Mouse (Mus musculus): ENCODE data around the gene Iqcc. TPM values are rescaled to one million over a fixed set of nuclear protein-coding genes. Genes with fewer than 3 reads are reported as not detected.

Iqcc gene
- 5.9 and 11.8 TPM in 2 replicates for polyA plus RNA-seq (2012; ENCODE audit: low replicate concordance)

GRCm38 (mm10) chr4:129618786-129619691 lies at the start of gene Iqcc:
TSS of gene Iqcc (minus strand) at chr4:129619099.

GRCm38 (mm10) chr4:129640638-129641467 lies 22.0 kb upstream of the Iqcc start, which contains the start of gene Txlna:
TSS of gene Txlna (minus strand) at chr4:129641065.

GRCm38 (mm10) chr4:129623681-129624091 lies 4.8 kb upstream of the Iqcc start, which contains the start of gene Ccdc28b:
TSS of gene Ccdc28b (minus strand) at chr4:129623947.

GRCm38 (mm10) chr4:129614093-129614492 lies 4.8 kb downstream of the Iqcc start, which contains the start of gene Dcdc2b:
TSS of gene Dcdc2b (minus strand) at chr4:129614257.

GRCm38 (mm10) chr4:129600233-129601158 lies 18.4 kb downstream of the Iqcc start, which contains the start of the genes Eif3i and Tmem234:
TSS of gene Eif3i (minus strand) at chr4:129600648.
TSS of gene Tmem234 (plus strand) at chr4:129600668.

GRCm38 (mm10) chr4:129578466-129578865 lies 40.4 kb downstream of the Iqcc start, which contains the start of gene Fam167b:
TSS of gene Fam167b (minus strand) at chr4:129578549.

GRCm38 (mm10) chr4:129573430-129573829 lies 45.5 kb downstream of the Iqcc start, which contains the start of gene Lck:
TSS of gene Lck (minus strand) at chr4:129573641.

Other genes starting within 250 kb of the Iqcc start
- gene Zbtb8a, start 241.0 kb downstream of the Iqcc start, polyA plus RNA-seq (2012; ENCODE audit: low replicate concordance), result 1.7 and 4.1 TPM in 2 replicates
- gene Zbtb8b, start 178.2 kb downstream of the Iqcc start, polyA plus RNA-seq (2012; ENCODE audit: low replicate concordance), result not detected in 2 replicates
- 27.6 and 91.6 TPM in 2 replicates for gene Bsdc1, start 157.5 kb downstream of the Iqcc start, polyA plus RNA-seq (2012; ENCODE audit: low replicate concordance)
- gene Tssk3, start 128.1 kb downstream of the Iqcc start, polyA plus RNA-seq (2012; ENCODE audit: low replicate concordance), result 0.17 TPM in 1 of 2 replicates, not detected in the other
- 0.59 and 1.1 TPM in 2 replicates for gene Fam229a, start 127.9 kb downstream of the Iqcc start, polyA plus RNA-seq (2012; ENCODE audit: low replicate concordance)
- 71.7 and 221 TPM in 2 replicates for gene Marcksl1, start 105.5 kb downstream of the Iqcc start, polyA plus RNA-seq (2012; ENCODE audit: low replicate concordance)
- 26.7 and 62.4 TPM in 2 replicates for gene Hdac1, start 76.4 kb downstream of the Iqcc start, polyA plus RNA-seq (2012; ENCODE audit: low replicate concordance)
- gene Lck, start 45.5 kb downstream of the Iqcc start, polyA plus RNA-seq (2012; ENCODE audit: low replicate concordance), result 158 and 171 TPM in 2 replicates
- 0.84 and 2.4 TPM in 2 replicates for gene Fam167b, start 40.5 kb downstream of the Iqcc start, polyA plus RNA-seq (2012; ENCODE audit: low replicate concordance)
- 28.9 and 92.5 TPM in 2 replicates for gene Eif3i, start 18.5 kb downstream of the Iqcc start, polyA plus RNA-seq (2012; ENCODE audit: low replicate concordance)
- gene Tmem234, start 18.4 kb downstream of the Iqcc start, polyA plus RNA-seq (2012; ENCODE audit: low replicate concordance), result 213 and 249 TPM in 2 replicates
- 1.1 TPM in 1 of 2 replicates, not detected in the other for gene Dcdc2b, start 4.8 kb downstream of the Iqcc start, polyA plus RNA-seq (2012; ENCODE audit: low replicate concordance)
- gene Ccdc28b, start 4.8 kb upstream of the Iqcc start, polyA plus RNA-seq (2012; ENCODE audit: low replicate concordance), result 19.8 and 23.7 TPM in 2 replicates
- 39.5 and 49.1 TPM in 2 replicates for gene Txlna, start 22.0 kb upstream of the Iqcc start, polyA plus RNA-seq (2012; ENCODE audit: low replicate concordance)
- gene Kpna6, start 53.7 kb upstream of the Iqcc start, polyA plus RNA-seq (2012; ENCODE audit: low replicate concordance), result 8.8 and 19.4 TPM in 2 replicates
- 25.7 and 36.1 TPM in 2 replicates for gene Tmem39b, start 77.7 kb upstream of the Iqcc start, polyA plus RNA-seq (2012; ENCODE audit: low replicate concordance)
- 142 and 180 TPM in 2 replicates for gene Khdrbs1, start 123.2 kb upstream of the Iqcc start, polyA plus RNA-seq (2012; ENCODE audit: low replicate concordance)
- 51.2 and 80.2 TPM in 2 replicates for gene Ptp4a2, start 192.1 kb upstream of the Iqcc start, polyA plus RNA-seq (2012; ENCODE audit: low replicate concordance)

Data from hematopoietic multipotent progenitor cell, adult 10-12 weeks (in vitro differentiated cells).